Mouse (Mus musculus): ENCODE measurements at regions not wholly inside any gene's neighbourhood (a gene's known extent, or its start where the extent isn't known, plus 50 kb on each side); places are given as distances from the start of the nearest gene placed in this dataset.

GRCm38 (mm10) chr17:94424811-94425210 lies 325.0 kb downstream of the Mettl4 start:
- DNase-seq (ENCODE audit: low spot score), result no peak

GRCm38 (mm10) chr17:94382993-94383392 lies 366.8 kb downstream of the Mettl4 start:
- no peak for DNase-seq (ENCODE audit: low spot score)

- DNase-seq (ENCODE audit: low spot score), result no peak
Measured at GRCm38 (mm10) chr17:94335688-94336087, 414.1 kb downstream of the Mettl4 start.

- peak; percentile 41 for DNase-seq (ENCODE audit: low spot score)
Measured at GRCm38 (mm10) chr17:94326179-94326578, 423.6 kb downstream of the Mettl4 start.

- no peak for DNase-seq (ENCODE audit: low spot score)
Measured at GRCm38 (mm10) chr17:94291221-94291620, 458.6 kb downstream of the Mettl4 start.

- no peak for DNase-seq (ENCODE audit: low spot score)
Measured at GRCm38 (mm10) chr17:94287612-94288159, 462.1 kb downstream of the Mettl4 start.

- no peak for DNase-seq (ENCODE audit: low spot score)
Measured at GRCm38 (mm10) chr17:94276851-94277250, 473.0 kb downstream of the Mettl4 start.

GRCm38 (mm10) chr17:94269756-94270155 lies 480.1 kb downstream of the Mettl4 start:
- peak; percentile 66 for DNase-seq (ENCODE audit: low spot score)

GRCm38 (mm10) chr17:94255666-94256065 lies 494.2 kb downstream of the Mettl4 start:
- DNase-seq (ENCODE audit: low spot score), result no peak

- DNase-seq (ENCODE audit: low spot score), result no peak
Measured at GRCm38 (mm10) chr17:94254801-94255200, 495.0 kb downstream of the Mettl4 start.

GRCm38 (mm10) chr17:94243821-94244220 lies 506.0 kb downstream of the Mettl4 start:
- no peak for DNase-seq (ENCODE audit: low spot score)

- no peak for DNase-seq (ENCODE audit: low spot score)
Measured at GRCm38 (mm10) chr17:94226136-94226535, 523.7 kb downstream of the Mettl4 start.

Data from embryo, embryonic 10.5 days (tissue).